Mouse (Mus musculus): ENCODE results near the gene Kcnk1. TPM values are rescaled to one million over a fixed set of nuclear protein-coding genes. Genes with fewer than 3 reads are reported as not detected.

Gene Kcnk1
- total RNA-seq, 1 experiment: 28.0 TPM

DNA sequence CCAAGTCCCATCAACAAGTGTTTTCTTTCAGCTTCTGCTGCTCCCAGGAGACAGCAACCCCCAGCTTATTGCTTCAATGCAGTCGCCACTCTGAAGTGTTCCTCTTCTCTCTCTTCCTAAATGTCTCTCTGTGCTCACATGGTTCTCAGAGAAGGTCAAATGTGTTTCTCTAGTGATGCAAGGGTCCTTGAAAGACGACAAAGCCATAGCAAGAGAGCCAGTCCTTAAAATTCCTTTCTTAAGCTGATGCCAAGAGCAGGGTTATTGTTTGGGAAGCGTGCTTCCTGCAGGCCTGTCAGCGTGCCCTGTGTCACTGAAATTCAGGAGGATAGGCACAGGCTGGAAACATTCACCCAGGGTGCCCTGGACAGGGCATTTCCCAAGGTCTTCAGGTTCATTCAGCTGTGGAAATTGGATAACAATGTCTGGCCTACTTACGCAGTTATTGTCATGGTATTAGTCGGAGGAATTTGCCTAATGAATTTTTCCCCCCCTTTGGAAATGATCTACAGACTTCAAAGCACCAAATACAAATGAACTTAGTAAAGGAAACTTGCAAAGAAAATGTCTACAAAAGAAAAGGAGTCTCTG is 7.9 kb upstream of the Kcnk1 start:
- Histone ChIP-seq H3K9ac (ENCODE audit: insufficient read depth, low read depth, low read length, poor library complexity, severe bottlenecking) (no peak overlapping the region), H3K9me3 (ENCODE audit: control insufficient read depth, insufficient read depth, low read depth, low read length) (no peaks in the 10 kb centered on the region), H3K4me3 (ENCODE audit: insufficient read depth in 1 of 2, low read depth in 1 of 2, low read length in 2 of 2, poor library complexity in 1 of 2, severe bottlenecking in 1 of 2) (no peak overlapping the region), H3K36me3 (ENCODE audit: control insufficient read depth, insufficient read depth, low read length, poor library complexity, severe bottlenecking) (no peaks in the 10 kb centered on the region), H3K27ac (ENCODE audit: insufficient read depth, low read depth, low read length, poor library complexity, severe bottlenecking) (no peak overlapping the region), H3K4me1 (ENCODE audit: control insufficient read depth in 2 of 2, insufficient read depth in 2 of 2, low read length in 2 of 2, poor library complexity in 1 of 2) (peaks cover 2 to 5% of the 10 kb centered on the region in 2 experiments; a peak in 1 of 4 replicates)
- TF ChIP-seq CHD2 (IDR thresholded peaks at IDR 0.05; ENCODE audit: low read depth, low read length): no peak
- TF ChIP-seq HCFC1 (IDR thresholded peaks at IDR 0.05; ENCODE audit: borderline replicate concordance, insufficient read depth, low read length): no peak
- no peak for TF ChIP-seq ZC3H11A (IDR thresholded peaks at IDR 0.05; ENCODE audit: borderline replicate concordance, low read depth, low read length)
- TF ChIP-seq ZNF384 (IDR thresholded peaks at IDR 0.05; ENCODE audit: low read depth, low read length): no peak
- TF ChIP-seq MAFK (IDR thresholded peaks at IDR 0.05; ENCODE audit: insufficient read depth, low read depth, low read length): no peak
- DNase-seq (ENCODE audit: low read depth, low spot score): no peak
- in situ Hi-C loops (cut with MboI; ENCODE audit: low sequenced_read_pairs in 2 of 2, unreplicated experiment in 2 of 2): no loop called here

DNA sequence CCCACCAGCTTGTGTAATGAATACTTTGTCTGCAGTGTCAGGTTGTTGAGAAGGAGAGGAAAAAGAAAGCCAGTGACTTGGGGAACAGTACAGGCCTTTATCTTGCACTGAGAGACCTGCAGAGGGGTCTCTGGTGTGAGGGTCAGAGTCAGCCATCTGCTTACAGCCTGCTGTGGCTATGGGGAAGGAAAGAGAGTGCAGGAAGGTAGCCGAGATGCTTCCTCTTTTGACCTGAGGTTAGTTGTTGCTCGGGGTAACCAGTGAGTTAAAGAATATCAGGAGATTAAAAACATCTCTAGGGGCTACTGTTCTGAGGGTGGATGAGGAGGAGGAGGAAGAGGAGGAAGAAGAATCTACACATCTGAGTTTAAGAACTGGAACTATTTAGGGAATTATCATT is 7.0 kb upstream of the Kcnk1 start:
- no peak for DNase-seq (ENCODE audit: low read depth, low spot score)
- Histone ChIP-seq H3K27ac (ENCODE audit: insufficient read depth, low read depth, low read length, poor library complexity, severe bottlenecking) (no peak overlapping the region), H3K4me3 (ENCODE audit: insufficient read depth in 1 of 2, low read depth in 1 of 2, low read length in 2 of 2, poor library complexity in 1 of 2, severe bottlenecking in 1 of 2) (no peak overlapping the region), H3K36me3 (ENCODE audit: control insufficient read depth, insufficient read depth, low read length, poor library complexity, severe bottlenecking) (no peaks in the 10 kb centered on the region), H3K9ac (ENCODE audit: insufficient read depth, low read depth, low read length, poor library complexity, severe bottlenecking) (no peak overlapping the region), H3K4me1 (ENCODE audit: control insufficient read depth in 2 of 2, insufficient read depth in 2 of 2, low read length in 2 of 2, poor library complexity in 1 of 2) (peaks cover 2 to 6% of the 10 kb centered on the region in 2 experiments; a peak in 1 of 4 replicates), H3K9me3 (ENCODE audit: control insufficient read depth, insufficient read depth, low read depth, low read length) (no peaks in the 10 kb centered on the region)
- TF ChIP-seq HCFC1 (IDR thresholded peaks at IDR 0.05; ENCODE audit: borderline replicate concordance, insufficient read depth, low read length) (no peak), ZC3H11A (IDR thresholded peaks at IDR 0.05; ENCODE audit: borderline replicate concordance, low read depth, low read length) (no peak), MAFK (IDR thresholded peaks at IDR 0.05; ENCODE audit: insufficient read depth, low read depth, low read length) (no peak), CHD2 (IDR thresholded peaks at IDR 0.05; ENCODE audit: low read depth, low read length) (no peak), ZNF384 (IDR thresholded peaks at IDR 0.05; ENCODE audit: low read depth, low read length) (no peak)
- in situ Hi-C loops (cut with MboI; ENCODE audit: low sequenced_read_pairs in 2 of 2, unreplicated experiment in 2 of 2): no loop called here

DNA sequence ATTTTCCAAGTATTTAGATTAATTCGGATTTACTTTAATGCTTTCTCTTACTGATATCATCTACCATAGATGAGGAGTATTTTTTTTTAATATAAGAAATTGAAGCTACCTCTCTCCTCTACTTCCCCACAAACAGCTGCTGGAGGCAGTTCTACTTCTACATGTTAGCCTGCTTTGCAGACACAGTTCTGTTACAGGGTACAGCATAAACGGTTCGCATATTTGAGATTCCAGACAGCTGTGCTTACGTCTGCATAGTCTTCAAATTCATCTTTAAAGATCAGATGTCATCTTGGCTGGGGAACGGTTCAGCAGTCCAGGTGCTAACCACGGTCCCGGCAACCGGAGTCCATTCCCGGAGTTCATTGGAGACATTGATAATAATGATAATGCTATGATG is 1.3 kb upstream of the Kcnk1 start:
- in situ Hi-C loops (cut with MboI; ENCODE audit: low sequenced_read_pairs in 2 of 2, unreplicated experiment in 2 of 2): no loop called here
- H3K36me3 ChIP-seq (ENCODE audit: control insufficient read depth, insufficient read depth, low read length, poor library complexity, severe bottlenecking): no peaks in the 10 kb centered on the region
- TF ChIP-seq HCFC1 (IDR thresholded peaks at IDR 0.05; ENCODE audit: borderline replicate concordance, insufficient read depth, low read length): no peak
- TF ChIP-seq MAFK (IDR thresholded peaks at IDR 0.05; ENCODE audit: insufficient read depth, low read depth, low read length): no peak
- TF ChIP-seq CHD2 (IDR thresholded peaks at IDR 0.05; ENCODE audit: low read depth, low read length): no peak
- no peak for TF ChIP-seq ZC3H11A (IDR thresholded peaks at IDR 0.05; ENCODE audit: borderline replicate concordance, low read depth, low read length)
- no peak for TF ChIP-seq ZNF384 (IDR thresholded peaks at IDR 0.05; ENCODE audit: low read depth, low read length)
- H3K4me3 ChIP-seq (ENCODE audit: insufficient read depth in 1 of 2, low read depth in 1 of 2, low read length in 2 of 2, poor library complexity in 1 of 2, severe bottlenecking in 1 of 2): no peak overlapping the region
- H3K9me3 ChIP-seq (ENCODE audit: control insufficient read depth, insufficient read depth, low read depth, low read length): no peaks in the 10 kb centered on the region
- peaks cover 0 to 13% of the 10 kb centered on the region in 2 experiments; a peak in 2 of 4 replicates for H3K4me1 ChIP-seq (ENCODE audit: control insufficient read depth in 2 of 2, insufficient read depth in 2 of 2, low read length in 2 of 2, poor library complexity in 1 of 2)
- no peak overlapping the region for H3K27ac ChIP-seq (ENCODE audit: insufficient read depth, low read depth, low read length, poor library complexity, severe bottlenecking)
- no peak for DNase-seq (ENCODE audit: low read depth, low spot score)
- no peak overlapping the region for H3K9ac ChIP-seq (ENCODE audit: insufficient read depth, low read depth, low read length, poor library complexity, severe bottlenecking)

DNA sequence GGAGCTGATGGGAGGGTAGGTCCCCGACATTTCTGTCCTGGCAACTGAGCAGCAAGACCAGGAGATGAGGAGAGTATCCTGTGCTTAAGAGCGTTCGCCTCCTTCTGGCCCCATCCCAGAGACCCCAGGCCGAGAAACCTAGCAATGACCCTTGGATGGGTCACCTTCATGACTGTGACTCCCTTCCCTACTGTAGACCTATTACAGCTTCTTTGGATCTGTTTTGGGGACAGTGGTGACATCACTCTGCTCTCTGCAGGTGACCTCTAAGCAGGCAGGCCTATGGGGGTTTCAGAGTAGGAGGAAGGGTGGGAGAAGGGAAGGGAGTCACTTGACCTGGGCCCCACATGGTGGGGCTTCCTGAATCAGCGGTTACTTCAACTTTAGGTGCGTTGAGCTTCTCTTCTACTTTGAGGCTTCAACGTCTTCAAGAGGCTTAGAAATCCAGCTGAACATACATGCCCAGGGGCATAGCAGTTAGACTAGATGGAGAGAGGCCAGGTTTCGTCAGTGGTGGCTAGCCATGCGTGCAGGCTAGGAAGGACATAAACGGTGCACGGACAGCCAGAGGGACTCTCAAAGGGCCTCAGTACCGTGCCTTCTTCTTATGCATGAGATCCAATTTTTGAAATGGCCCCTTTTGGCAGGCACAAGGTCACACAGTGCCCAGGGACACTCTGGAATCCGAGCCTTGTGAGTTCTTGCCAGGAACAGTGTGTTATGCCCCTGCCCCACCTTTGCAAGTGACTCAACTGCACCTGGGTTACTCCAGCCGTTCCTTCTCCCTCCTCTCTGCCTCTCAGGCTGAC is 1.3 kb downstream of the Kcnk1 start:
- no peak for DNase-seq (ENCODE audit: low read depth, low spot score)
- H3K27ac ChIP-seq (ENCODE audit: insufficient read depth, low read depth, low read length, poor library complexity, severe bottlenecking): no peak overlapping the region

More for the DNA sequence above, 1.3 kb downstream of the Kcnk1 start:
- TF ChIP-seq ZNF384 (IDR thresholded peaks at IDR 0.05; ENCODE audit: low read depth, low read length) (no peak), CHD2 (IDR thresholded peaks at IDR 0.05; ENCODE audit: low read depth, low read length) (no peak), ZC3H11A (IDR thresholded peaks at IDR 0.05; ENCODE audit: borderline replicate concordance, low read depth, low read length) (no peak), MAFK (IDR thresholded peaks at IDR 0.05; ENCODE audit: insufficient read depth, low read depth, low read length) (no peak), HCFC1 (IDR thresholded peaks at IDR 0.05; ENCODE audit: borderline replicate concordance, insufficient read depth, low read length) (no peak)
- H3K9me3 ChIP-seq (ENCODE audit: control insufficient read depth, insufficient read depth, low read depth, low read length): no peaks in the 10 kb centered on the region
- peaks cover 3% of the 10 kb centered on the region; the same call in 1 of the 2 replicates for H3K36me3 ChIP-seq (ENCODE audit: control insufficient read depth, insufficient read depth, low read length, poor library complexity, severe bottlenecking)
- H3K4me3 ChIP-seq (ENCODE audit: insufficient read depth in 1 of 2, low read depth in 1 of 2, low read length in 2 of 2, poor library complexity in 1 of 2, severe bottlenecking in 1 of 2): peak overlapping the region; percentile 83 to 93
- in situ Hi-C loops (cut with MboI; ENCODE audit: low sequenced_read_pairs in 2 of 2, unreplicated experiment in 2 of 2): no loop called here
- peak overlapping the region; percentile 80 for H3K9ac ChIP-seq (ENCODE audit: insufficient read depth, low read depth, low read length, poor library complexity, severe bottlenecking)
- H3K4me1 ChIP-seq (ENCODE audit: control insufficient read depth in 2 of 2, insufficient read depth in 2 of 2, low read length in 2 of 2, poor library complexity in 1 of 2): peaks cover 0 to 26% of the 10 kb centered on the region in 2 experiments; a peak in 3 of 4 replicates
